Mouse (Mus musculus): ENCODE data around the gene Smad5.

Gene Smad5

GRCm38 (mm10) chr13:56702469-56703221 is at the start of gene Smad5:
Gene Smad5, plus strand, starts transcription at chr13:56703010.
- peak; percentile 86 to 92 for DNase-seq

DNA sequence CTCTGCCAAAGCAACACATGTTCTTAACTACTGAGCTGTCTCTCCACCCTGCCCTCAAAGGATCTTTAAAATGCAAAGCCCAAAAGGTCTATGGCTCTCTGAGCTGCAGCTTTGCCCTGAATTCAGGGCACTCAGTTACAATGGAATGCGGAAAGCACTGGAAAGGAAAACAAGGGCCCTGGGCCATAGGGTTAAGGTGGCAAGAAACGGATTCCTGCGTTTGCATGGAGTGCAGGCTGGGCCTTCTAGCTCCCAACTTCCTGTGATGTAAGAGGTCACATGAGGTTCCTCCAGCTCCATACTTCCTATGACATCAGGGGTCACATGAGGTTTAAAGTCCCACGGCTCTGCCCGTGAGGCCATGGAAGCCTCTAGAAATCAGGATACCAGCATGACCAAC is 48.6 kb upstream of the Smad5 start:
- no peak for DNase-seq

GRCm38 (mm10) chr13:56657946-56658512 is 44.8 kb upstream of the Smad5 start:
- DNase-seq = peak; percentile 64 to 66

GRCm38 (mm10) chr13:56658931-56659330 is 43.9 kb upstream of the Smad5 start:
- DNase-seq = no peak

DNA sequence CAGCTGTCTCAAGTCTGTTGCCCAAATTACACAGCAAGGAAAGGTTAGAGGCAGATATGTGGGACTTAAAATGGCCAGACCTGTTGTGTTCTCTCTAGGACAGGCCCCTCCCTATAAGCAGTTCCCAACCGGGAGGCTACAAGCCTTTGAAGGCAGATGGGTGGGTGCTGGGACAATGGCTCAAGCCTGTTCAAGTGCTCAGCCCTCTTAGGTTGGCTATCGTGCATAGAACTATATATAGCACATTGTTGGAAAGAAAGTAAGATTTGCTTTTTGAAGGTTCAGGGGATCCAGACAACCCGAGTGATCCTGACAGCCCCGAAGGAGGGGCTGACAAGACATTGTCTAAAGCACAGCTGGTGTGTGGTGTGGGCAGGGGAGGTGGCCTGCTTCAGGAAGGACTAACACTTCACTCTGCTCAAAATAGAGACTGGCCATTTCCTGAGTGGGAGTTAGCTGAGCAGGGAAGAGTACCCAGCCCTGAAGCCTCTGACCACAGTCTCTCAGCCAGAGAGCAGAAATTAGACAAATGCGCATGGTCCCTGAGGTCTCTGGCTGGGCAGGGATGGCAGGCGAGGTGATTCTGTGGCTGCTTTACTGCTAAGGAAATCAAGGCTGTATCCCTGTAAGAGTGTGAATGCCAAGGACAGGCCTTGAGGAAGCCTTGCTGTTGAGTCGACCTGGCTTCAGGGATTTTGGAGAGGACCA is 40.7 kb upstream of the Smad5 start:
- DNase-seq = no peak

GRCm38 (mm10) chr13:56664256-56665170 is 38.3 kb upstream of the Smad5 start:
- DNase-seq = no peak

GRCm38 (mm10) chr13:56671206-56671605 is 31.6 kb upstream of the Smad5 start:
- no peak for DNase-seq

GRCm38 (mm10) chr13:56677731-56678130 is 25.1 kb upstream of the Smad5 start:
- no peak for DNase-seq

GRCm38 (mm10) chr13:56678188-56678787 is 24.5 kb upstream of the Smad5 start:
- DNase-seq = no peak

DNA sequence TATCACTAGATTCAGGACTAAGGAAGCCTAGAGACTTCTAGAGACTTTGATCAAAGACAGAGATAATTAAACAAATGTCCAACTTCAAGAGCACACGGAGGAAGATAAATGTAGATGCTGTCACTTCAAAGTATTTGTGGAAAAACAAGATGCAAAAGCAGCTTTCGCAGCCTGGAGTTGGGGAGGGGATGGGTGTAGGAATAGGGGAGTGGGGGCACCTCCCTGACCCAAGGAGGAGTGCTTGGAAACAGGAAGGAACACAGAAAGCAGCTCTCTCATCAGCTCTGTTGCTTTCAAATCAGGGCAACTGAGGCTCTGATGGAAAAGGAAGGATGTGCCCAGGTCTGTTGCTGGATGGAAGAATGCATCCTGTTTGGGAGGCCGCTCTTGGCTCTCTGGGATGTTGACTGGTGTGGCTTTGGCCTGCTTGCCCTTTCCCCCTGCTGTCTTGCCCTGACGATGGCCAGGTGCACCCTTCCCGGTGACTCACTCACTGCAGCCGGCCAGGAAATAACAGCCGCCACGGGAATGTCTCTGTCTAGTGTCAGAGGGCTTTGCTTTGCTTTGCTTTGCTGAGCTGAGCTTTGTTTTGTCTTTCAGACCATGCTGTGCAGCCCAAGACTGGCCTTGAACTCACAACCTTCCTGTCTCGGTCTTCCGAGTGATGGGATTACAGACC is 23.8 kb upstream of the Smad5 start:
- DNase-seq = no peak

DNA sequence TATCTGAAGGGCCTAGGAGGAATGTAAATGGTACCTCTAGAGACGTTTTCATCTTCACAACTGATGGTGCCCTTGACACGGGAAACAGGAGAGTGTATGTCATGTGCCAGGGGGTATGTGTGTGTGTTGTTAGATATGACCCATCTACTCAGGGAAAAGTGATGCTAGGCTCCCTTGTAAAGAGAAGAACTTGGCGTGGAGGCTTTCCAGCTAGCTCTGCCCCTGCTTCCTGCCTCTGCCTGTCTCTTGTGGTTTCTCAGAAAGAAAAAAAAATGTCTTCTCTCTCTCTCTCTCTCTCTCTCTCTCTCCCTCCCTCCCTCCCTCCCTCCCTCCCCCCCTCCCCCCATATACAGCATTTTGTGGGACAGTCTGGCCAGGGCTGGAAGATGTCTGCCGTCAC is 20.9 kb upstream of the Smad5 start:
- DNase-seq = no peak

DNA sequence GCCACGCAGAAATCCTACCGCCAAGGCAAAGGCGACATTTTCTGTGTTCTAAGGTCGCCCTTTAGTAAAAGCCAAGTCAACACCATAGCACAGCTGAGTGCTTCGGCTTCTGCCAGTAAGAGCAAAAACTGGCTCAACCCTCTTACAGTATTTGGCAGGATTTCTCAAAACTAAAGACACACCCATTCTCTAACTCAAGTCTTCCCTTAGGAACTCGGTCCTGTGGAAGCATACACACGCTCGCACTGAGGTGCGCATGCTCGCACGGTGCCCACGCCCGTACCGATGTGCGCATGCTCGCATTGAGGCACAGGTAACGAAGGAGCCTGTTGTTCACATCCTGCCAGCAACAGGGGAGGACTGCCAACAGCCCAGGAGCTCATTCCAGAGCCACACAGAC is 20.5 kb upstream of the Smad5 start:
- peak; percentile 93 for DNase-seq

DNA sequence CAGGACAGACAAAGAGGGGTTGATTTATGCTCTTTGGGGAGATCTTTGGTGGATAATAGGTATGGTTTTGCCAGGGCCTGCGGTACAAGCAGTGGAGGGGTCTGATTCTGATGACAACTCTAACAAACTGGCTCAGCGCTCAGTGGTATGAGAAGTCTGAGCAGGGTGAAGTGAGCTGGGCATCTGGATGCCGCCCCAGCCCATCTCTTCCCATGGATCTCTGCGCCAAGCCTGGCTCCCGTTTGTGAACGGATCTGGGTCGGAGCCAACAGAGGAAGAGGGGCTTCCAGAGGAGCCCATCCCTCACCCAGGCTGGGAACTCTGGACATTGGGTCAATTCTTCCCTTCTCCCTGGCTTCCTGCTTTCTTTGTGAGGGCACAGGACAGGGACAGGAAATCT is 19.5 kb upstream of the Smad5 start:
- no peak for DNase-seq

DNA sequence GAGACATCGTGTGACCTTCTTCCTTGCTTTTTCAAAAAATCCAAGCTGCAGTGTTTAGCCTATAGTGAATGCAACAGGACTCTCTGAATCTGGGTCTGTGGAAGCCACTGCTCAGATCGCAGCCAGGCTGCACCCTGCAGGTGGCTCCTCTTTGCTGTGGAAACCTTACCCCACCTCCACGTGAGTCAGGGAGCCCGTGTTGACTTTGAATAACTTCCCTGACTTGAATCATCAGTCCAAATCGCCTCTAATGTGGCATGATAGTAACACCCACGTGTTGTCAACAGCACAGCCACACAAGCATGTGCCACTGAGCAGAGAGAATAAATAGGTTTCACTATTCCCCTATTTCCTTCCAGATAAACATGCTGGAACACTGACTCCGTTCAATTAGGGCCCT is 10.8 kb upstream of the Smad5 start:
- DNase-seq = no peak

DNA sequence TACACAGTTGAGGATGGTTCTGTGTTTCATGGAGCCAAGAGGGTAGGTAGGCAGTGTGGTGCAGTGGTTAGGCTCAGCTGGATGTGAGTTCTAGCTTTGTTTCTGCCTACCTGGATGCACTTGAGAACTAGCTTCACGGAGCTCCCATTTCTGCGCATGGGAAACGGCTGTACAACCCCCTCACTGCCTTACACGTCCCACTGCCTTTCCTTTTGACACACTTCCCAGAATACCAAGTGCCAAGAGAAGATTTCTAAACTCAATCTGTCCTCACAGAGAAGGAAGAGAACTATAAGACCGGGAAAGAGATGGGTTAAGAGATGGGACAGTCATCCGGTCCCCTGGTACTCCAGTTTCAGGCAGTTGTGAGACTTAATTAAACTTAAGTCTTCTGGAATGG is 10.2 kb upstream of the Smad5 start:
- no peak for DNase-seq

DNA sequence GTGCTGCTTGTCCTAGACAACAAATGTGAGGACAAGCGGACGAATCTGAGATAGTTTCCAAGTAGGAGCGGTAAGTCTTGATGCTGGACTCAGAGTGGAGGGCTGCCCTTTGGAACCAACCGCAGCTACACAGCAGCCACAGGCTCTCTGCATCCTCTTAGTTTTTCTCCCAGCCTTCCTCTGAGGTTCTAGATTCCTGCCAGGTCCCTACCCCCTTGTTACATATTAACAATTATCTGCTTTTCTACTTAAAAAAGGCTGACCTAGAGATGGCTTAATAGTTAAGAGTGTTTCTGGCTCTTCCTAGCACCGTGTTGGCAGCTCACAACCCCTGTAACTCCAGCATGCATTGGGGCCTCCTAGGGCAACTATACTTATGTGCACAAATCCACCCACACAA is 7.1 kb upstream of the Smad5 start:
- DNase-seq = no peak

DNA sequence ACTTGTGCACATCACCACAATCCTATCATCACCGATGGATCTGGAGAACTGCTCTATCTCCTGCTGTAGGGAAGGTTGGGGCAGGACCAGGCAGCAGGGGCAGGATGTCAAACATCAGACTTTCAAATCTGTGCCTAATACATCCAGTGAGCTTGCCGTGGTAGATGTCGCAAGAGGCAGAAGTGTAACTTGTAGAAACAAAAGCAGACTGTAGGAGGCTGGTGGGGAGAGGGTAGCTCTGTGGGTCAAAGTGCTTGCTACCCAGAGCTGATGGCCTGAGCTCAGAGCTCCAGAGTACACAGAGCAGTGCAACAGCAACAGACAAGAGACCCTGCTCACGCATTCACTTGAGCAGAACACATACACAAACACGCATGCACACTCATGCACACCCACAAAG is 6.1 kb upstream of the Smad5 start:
- DNase-seq = no peak

- no peak for DNase-seq
Measured at GRCm38 (mm10) chr13:56697171-56697570, 5.6 kb upstream of the Smad5 start.

- peak; percentile 49 to 62 for DNase-seq
Measured at GRCm38 (mm10) chr13:56698391-56698790, 4.4 kb upstream of the Smad5 start.

DNA sequence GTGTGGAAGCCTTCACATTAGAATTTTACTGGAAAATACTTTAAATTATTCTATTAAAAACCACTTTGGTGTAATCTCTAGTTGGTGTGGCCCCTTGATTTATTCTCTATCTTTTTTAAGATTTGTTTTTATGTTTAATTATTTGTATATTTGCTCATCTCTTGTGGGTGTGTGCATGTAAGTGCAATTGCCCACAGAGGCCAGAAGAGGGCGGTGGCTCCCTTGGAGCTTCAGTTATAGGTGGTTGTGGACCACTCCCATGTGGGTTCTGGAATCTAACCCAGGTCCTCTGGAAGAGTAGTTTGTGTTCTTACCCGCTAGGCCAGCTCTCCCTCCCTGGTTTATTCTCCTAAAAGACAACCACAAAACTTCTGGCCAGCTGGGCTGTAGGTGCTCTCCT is 3.4 kb upstream of the Smad5 start:
- DNase-seq = no peak

GRCm38 (mm10) chr13:56700981-56701380 is 1.8 kb upstream of the Smad5 start:
- DNase-seq = no peak

GRCm38 (mm10) chr13:56701924-56702323 is 886 bp upstream of the Smad5 start:
- DNase-seq = no peak

All from cerebellum, postnatal 36 days (tissue).